Mouse (Mus musculus) lung, postnatal 14 days (tissue): ENCODE results near the gene Cfap126.
"Not testable (repeated sequence)": the region's sequence is repeated elsewhere in the genome, so short reads cannot be mapped to it uniquely, and the experiment has no call there.

Experiments
- DNase-seq: peaks from one replicate; pipeline ENCODE4 v3.0.0; 2021

The Cfap126 gene

DNA sequence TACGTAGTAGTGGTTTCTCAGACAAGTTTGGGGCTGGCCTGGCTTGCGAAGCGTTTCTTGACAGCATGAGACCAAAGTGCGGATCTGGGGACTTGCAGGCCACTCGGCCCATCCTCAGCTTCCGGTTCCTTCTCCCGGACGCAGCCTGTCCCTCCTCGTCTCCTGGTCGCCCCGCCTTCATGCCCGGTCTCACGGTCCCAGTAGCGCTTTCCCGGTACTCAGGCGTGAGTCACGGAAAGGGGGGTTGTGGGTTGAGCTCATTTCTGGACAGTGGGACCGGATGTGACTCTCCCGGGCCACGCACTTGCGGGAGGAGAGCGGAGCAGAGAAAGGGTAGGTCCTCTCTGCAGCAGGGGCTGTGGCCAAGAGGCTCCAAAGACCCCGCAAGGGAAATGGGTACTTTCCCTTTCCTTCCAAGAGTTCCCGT, at the start of gene Cfap126:
Gene Cfap126 (plus strand): TSS at position 46 of the 427 bp plus-strand sequence.
- DNase-seq = peak; percentile 85

- peak; percentile 78 for DNase-seq
Measured at GRCm38 (mm10) chr1:171064491-171065242, 49.1 kb upstream of the Cfap126 start, which contains the start of gene Fcgr3. Fcgr3 (minus strand) TSS chr1:171064935.

DNA sequence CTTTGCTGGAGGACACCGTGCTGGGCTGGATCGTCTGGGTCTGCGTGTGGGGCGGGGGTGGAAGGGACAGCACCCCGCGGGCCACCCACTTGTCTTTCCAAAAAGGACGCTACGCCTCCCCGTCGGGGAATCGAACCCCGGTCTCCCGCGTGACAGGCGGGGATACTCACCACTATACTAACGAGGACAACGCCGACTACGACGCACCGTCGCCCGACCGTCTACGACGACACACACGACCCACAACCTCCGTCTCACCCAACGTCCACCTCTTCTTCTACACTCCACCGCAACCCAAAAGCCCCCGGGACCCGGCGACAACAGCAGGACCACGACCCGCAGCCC, 48.5 kb upstream of the Cfap126 start:
- DNase-seq = peak; percentile 56

DNA sequence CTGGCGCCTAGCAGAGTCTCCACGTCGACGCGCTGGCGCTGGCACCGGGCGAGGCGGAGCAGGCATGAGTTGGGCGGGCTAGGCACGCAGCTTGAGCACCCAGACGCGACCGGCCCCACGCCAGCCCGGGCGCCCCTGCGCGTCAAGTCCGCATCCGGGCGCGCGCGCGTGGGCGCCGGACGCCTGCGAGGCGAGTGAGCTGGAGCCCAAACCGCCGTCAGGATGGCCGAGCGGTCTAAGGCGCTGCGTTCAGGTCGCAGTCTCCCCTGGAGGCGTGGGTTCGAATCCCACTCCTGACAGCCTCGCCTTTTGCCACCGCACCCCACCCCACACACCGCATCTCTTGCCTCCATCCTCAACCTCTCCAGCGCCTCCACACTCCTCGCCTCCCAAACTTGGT, 48.0 kb upstream of the Cfap126 start:
- DNase-seq = peak; percentile 27

- DNase-seq = not testable (repeated sequence)
Measured at GRCm38 (mm10) chr1:171066583-171066982, 47.1 kb upstream of the Cfap126 start.

GRCm38 (mm10) chr1:171067928-171068327, 45.8 kb upstream of the Cfap126 start:
- DNase-seq = not testable (repeated sequence)

DNA sequence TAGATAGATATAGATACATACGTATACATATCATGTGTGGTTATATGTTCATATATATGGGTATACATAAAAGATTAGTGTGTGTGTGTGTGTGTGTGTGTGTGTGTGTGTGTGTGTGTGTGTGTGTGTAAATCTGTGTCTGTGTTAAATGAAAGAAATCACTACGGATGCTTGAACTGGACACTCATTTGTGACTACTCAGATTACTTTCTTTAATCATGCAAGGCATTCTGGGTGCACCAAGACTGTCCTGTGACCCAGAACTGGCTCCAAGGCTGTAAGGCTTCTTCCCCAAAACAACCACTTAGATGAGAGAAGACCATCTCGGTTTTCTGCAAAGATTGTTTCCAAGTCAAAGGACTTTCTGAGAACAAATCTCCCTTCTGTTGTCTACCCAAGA, 44.2 kb upstream of the Cfap126 start:
- DNase-seq = peak; percentile 12

DNA sequence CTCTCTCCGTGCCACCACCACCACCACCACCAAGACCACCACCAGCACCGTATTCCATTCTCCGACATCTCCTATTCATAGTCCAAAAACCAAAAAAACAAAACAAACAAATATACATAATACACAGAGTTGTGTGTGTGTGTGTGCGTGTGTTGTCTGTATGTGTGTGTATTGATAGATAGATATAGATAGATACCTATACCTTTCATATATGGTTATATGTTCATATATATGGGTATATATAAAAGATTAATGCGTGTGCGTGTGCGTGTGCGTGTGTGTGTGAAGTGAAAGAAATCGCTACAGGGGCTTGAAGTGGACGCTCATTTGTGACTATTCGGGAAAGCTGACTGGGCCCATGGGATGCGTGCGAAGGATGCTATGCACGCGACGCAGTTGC, 42.8 kb upstream of the Cfap126 start:
- not testable (repeated sequence) for DNase-seq

DNA sequence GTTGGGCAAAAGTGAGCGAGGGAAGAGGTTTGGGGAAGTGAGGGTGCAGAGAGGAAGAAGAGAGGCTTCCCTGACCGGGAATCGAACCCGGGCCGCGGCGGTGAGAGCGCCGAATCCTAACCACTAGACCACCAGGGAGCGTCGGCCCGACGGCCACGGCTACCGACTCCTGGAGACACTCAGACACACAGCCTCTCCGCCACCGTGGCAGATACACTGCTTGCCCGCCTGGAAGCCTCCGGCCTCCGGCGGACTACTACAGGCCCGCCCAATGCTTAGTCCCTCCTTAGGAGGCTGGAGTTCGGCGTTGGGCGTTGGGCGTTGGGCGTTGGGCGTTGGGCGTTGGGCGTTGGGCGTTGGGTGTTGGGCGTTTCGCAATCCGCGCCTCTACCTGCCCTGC, 42.0 kb upstream of the Cfap126 start:
- not testable (repeated sequence) for DNase-seq

- DNase-seq = not testable (repeated sequence)
Measured at GRCm38 (mm10) chr1:171072217-171072616, 41.5 kb upstream of the Cfap126 start.

GRCm38 (mm10) chr1:171074283-171074682, 39.4 kb upstream of the Cfap126 start:
- DNase-seq = not testable (repeated sequence)

GRCm38 (mm10) chr1:171076176-171076575, 37.5 kb upstream of the Cfap126 start:
- DNase-seq = not testable (repeated sequence)

DNA sequence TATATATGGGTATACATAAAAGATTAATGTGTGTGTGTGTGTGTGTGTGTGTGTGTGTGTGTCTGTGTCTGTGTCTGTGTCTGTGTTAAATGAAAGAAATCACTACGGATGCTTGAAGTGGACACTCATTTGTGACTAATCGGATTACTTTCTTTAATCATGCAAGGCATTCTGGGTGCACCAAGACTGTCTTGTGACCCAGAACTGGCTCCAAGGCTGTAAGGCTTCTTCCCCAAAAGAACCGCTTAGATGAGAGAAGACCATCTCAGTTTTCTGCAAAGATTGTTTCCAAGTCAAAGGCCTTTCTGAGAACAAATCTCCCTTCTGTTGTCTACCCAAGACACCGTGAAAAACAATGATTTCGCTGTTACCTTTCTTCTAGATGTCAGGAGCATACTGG, 36.5 kb upstream of the Cfap126 start:
- not testable (repeated sequence) for DNase-seq

- peak; percentile 47 for DNase-seq
Measured at GRCm38 (mm10) chr1:171077955-171078354, 35.8 kb upstream of the Cfap126 start.

- DNase-seq = not testable (repeated sequence)
Measured at GRCm38 (mm10) chr1:171078419-171078818, 35.3 kb upstream of the Cfap126 start.

GRCm38 (mm10) chr1:171079345-171079744, 34.4 kb upstream of the Cfap126 start:
- not testable (repeated sequence) for DNase-seq

DNA sequence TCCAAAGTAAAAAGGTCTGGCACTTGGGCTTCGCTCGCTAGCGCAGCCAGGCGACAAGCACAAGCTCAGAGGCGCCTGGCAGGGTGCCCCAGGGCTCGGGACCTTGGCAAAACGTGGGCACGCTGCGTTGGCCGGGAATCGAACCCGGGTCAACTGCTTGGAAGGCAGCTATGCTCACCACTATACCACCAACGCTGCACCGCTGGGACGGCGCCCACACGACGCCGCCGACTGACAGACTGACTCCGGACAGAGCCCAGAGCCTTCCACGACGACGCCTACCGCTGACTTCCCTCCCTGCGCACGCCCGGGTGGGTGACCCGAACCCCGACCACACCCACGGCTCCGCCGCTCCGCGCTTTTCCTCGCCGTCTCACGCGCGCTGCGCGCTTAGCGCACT, 33.9 kb upstream of the Cfap126 start:
- not testable (repeated sequence) for DNase-seq

DNA sequence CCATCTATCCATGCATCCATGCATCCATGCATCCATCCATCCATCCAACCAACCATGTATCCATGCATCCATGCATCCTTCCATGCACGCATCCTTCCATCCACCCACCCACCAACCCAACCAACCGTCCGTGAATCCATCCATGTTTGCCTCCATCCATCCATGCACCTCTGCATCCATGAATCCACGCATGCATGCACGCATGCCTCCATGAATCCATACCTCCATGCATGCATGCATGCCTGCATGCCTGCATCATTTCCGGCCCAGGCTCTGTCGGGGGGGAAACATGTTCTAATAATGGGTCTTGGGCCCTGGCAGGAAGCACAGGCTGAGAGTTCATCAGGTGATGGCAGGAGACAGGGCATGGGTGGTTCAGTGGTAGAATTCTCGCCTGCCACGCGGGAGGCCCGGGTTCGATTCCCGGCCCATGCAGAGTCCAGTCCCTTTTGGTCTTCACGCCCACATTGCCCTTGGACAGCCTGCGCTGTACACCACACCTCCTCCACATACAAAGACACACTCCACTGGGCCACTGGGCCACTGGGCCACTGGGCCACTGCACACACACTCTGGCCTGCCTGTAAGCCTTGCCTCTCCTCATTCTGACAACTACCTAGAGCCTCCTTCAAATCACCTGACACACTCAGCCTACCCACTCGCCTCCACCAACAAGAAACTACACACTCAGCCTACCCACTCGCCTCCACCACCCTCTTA, 32.0 kb upstream of the Cfap126 start:
- not testable (repeated sequence) for DNase-seq

DNA sequence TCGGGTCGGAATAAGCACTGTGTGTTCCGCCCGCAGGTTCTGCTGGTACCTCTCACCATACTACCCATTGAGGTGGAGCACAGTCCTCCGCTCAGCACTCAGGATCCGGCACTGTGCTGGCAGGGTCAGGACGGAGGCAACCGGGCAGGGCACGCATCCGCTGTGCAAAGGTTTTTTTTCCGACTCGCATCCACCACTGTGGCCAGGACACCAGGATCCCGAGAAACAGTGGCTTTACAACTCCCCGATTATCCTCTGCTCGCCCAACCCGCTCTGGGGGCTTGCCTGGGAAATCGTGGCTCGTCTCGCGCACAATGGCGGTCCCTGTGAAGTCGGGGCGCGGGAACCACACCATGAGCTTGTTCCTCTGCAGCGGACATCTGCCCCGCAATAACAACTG, 28.0 kb upstream of the Cfap126 start:
- no peak for DNase-seq

- not testable (repeated sequence) for DNase-seq
Measured at GRCm38 (mm10) chr1:171088237-171088869, 25.4 kb upstream of the Cfap126 start.

GRCm38 (mm10) chr1:171089891-171090290, 23.8 kb upstream of the Cfap126 start:
- DNase-seq = no peak

- DNase-seq = no peak
Measured at GRCm38 (mm10) chr1:171090761-171091160, 23.0 kb upstream of the Cfap126 start.

- no peak for DNase-seq
Measured at GRCm38 (mm10) chr1:171094424-171094823, 19.3 kb upstream of the Cfap126 start.
